Mouse (Mus musculus): ENCODE results near the gene Cdh13. TPM values are rescaled to one million over a fixed set of nuclear protein-coding genes. Genes with fewer than 3 reads are reported as not detected.

The Cdh13 gene
- total and polyA plus RNA-seq, 3 experiments, result 162 to 172 (median 163) TPM

GRCm38 (mm10) chr8:119034037-119034436 lies 750.5 kb downstream of the Cdh13 start:
- intact Hi-C loops (cut with DNase I), result no loop called here
- TF ChIP-seq CTCF (IDR thresholded peaks at IDR 0.05) (no peak), EP300 (IDR thresholded peaks at IDR 0.05; ENCODE audit: insufficient read depth, low read depth, low read length) (no peak), POLR2A (IDR thresholded peaks at IDR 0.05; ENCODE audit: insufficient read depth, low read depth, low read length) (no peak)
- Histone ChIP-seq H3K27ac (no peak overlapping the region), H3K4me3 (no peak overlapping the region), H3K36me3 (ENCODE audit: control insufficient read depth, insufficient read depth, low read length) (no peaks in the 10 kb centered on the region), H3K79me2 (replicated peaks; ENCODE audit: control insufficient read depth, insufficient read depth, low read length) (no peaks in the 10 kb centered on the region), H3K4me1 (ENCODE audit: control insufficient read depth, insufficient read depth, low read length) (no peaks in the 10 kb centered on the region), H3K9ac (ENCODE audit: low read depth, low read length) (no peak overlapping the region), H3K27me3 (ENCODE audit: control insufficient read depth, insufficient read depth, low read length) (no peaks in the 10 kb centered on the region)
- 80% methylated on average over 3 of the region's 3 CpGs for WGBS
- no peak for DNase-seq

- no peaks in the 10 kb centered on the region for H3K79me2 ChIP-seq (replicated peaks; ENCODE audit: control insufficient read depth, insufficient read depth, low read length)
- no peak for DNase-seq
- no peak overlapping the region for H3K4me3 ChIP-seq
- no peaks in the 10 kb centered on the region for H3K36me3 ChIP-seq (ENCODE audit: control insufficient read depth, insufficient read depth, low read length)
- whole genome bisulfite sequencing, result 67% methylated on average over 7 of the region's 7 CpGs
- no peaks in the 10 kb centered on the region for H3K4me1 ChIP-seq (ENCODE audit: control insufficient read depth, insufficient read depth, low read length)
- TF ChIP-seq EP300 (IDR thresholded peaks at IDR 0.05; ENCODE audit: insufficient read depth, low read depth, low read length), result no peak
- TF ChIP-seq POLR2A (IDR thresholded peaks at IDR 0.05; ENCODE audit: insufficient read depth, low read depth, low read length), result no peak
- no peak for TF ChIP-seq CTCF (IDR thresholded peaks at IDR 0.05)
- intact Hi-C loops (cut with DNase I), result no loop called here
- no peak overlapping the region for H3K9ac ChIP-seq (ENCODE audit: low read depth, low read length)
- H3K27me3 ChIP-seq (ENCODE audit: control insufficient read depth, insufficient read depth, low read length), result no peaks in the 10 kb centered on the region
- H3K27ac ChIP-seq, result no peak overlapping the region
These were observed 751.6 kb downstream of the Cdh13 start for GRCm38 (mm10) chr8:119035126-119035525.

DNA sequence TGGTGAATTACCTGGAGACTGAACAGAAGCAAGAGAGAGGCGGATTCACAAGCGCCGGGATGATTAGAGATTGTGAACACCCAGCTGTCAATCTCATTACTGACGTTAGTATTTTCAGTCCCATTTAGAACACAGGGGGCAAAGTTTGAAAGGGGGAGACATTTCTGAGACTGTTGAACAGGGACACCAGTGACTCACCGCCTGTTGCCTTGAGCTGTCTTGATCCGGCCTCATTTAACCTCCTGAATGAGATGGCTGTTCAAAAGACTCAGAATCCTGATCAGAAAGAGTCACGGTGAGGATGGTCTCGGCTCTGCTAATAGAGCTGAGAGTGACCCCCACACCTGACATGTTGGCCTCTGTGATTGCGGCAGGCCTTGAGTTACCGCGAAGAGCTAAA lies 754.0 kb downstream of the Cdh13 start:
- no peaks in the 10 kb centered on the region for H3K36me3 ChIP-seq (ENCODE audit: control insufficient read depth, insufficient read depth, low read length)
- no peaks in the 10 kb centered on the region for H3K27me3 ChIP-seq (ENCODE audit: control insufficient read depth, insufficient read depth, low read length)
- no peak overlapping the region for H3K9ac ChIP-seq (ENCODE audit: low read depth, low read length)
- H3K4me1 ChIP-seq (ENCODE audit: control insufficient read depth, insufficient read depth, low read length), result no peaks in the 10 kb centered on the region
- TF ChIP-seq CTCF (IDR thresholded peaks at IDR 0.05), result no peak
- no peak for TF ChIP-seq POLR2A (IDR thresholded peaks at IDR 0.05; ENCODE audit: insufficient read depth, low read depth, low read length)
- no peak for TF ChIP-seq EP300 (IDR thresholded peaks at IDR 0.05; ENCODE audit: insufficient read depth, low read depth, low read length)
- H3K79me2 ChIP-seq (replicated peaks; ENCODE audit: control insufficient read depth, insufficient read depth, low read length), result no peaks in the 10 kb centered on the region
- H3K4me3 ChIP-seq, result no peak overlapping the region
- WGBS, result 93% methylated on average over 11 of the region's 11 CpGs
- intact Hi-C loops (cut with DNase I), result no loop called here
- no peak overlapping the region for H3K27ac ChIP-seq
- DNase-seq, result no peak

DNA sequence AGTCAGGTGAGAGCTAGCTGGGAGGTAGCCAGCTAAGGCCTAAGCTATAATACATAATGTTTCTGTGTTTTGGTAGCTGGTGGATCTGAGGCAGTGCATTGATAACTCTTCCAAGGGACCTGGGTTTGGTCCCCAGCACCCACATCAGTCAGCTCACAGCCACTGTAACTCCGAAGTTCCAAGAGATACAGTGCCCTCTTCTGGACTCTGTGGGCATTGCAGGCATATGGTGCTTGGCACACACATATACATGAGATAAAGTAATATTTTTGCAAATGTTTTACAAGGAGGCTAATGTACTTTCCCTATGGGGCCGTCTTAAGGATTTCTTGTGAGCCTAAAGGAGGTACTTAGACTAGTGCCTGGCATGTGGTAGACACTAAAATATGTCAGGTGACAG lies 755.8 kb downstream of the Cdh13 start:
- no peaks in the 10 kb centered on the region for H3K4me1 ChIP-seq (ENCODE audit: control insufficient read depth, insufficient read depth, low read length)
- intact Hi-C loops (cut with DNase I), result no loop called here
- H3K36me3 ChIP-seq (ENCODE audit: control insufficient read depth, insufficient read depth, low read length), result no peaks in the 10 kb centered on the region
- WGBS, result 84% methylated on average over 2 of the region's 2 CpGs
- H3K4me3 ChIP-seq, result no peak overlapping the region
- H3K9ac ChIP-seq (ENCODE audit: low read depth, low read length), result no peak overlapping the region
- no peaks in the 10 kb centered on the region for H3K79me2 ChIP-seq (replicated peaks; ENCODE audit: control insufficient read depth, insufficient read depth, low read length)
- TF ChIP-seq POLR2A (IDR thresholded peaks at IDR 0.05; ENCODE audit: insufficient read depth, low read depth, low read length), result no peak
- TF ChIP-seq CTCF (IDR thresholded peaks at IDR 0.05), result peak; percentile 40
- no peak for TF ChIP-seq EP300 (IDR thresholded peaks at IDR 0.05; ENCODE audit: insufficient read depth, low read depth, low read length)
- no peak for DNase-seq
- no peak overlapping the region for H3K27ac ChIP-seq
- H3K27me3 ChIP-seq (ENCODE audit: control insufficient read depth, insufficient read depth, low read length), result no peaks in the 10 kb centered on the region

- H3K4me1 ChIP-seq (ENCODE audit: control insufficient read depth, insufficient read depth, low read length), result no peaks in the 10 kb centered on the region
- no peaks in the 10 kb centered on the region for H3K79me2 ChIP-seq (replicated peaks; ENCODE audit: control insufficient read depth, insufficient read depth, low read length)
- no peaks in the 10 kb centered on the region for H3K27me3 ChIP-seq (ENCODE audit: control insufficient read depth, insufficient read depth, low read length)
- no peak for DNase-seq
- no peak overlapping the region for H3K4me3 ChIP-seq
- H3K9ac ChIP-seq (ENCODE audit: low read depth, low read length), result no peak overlapping the region
- no peak overlapping the region for H3K27ac ChIP-seq
- TF ChIP-seq EP300 (IDR thresholded peaks at IDR 0.05; ENCODE audit: insufficient read depth, low read depth, low read length), result no peak
- TF ChIP-seq POLR2A (IDR thresholded peaks at IDR 0.05; ENCODE audit: insufficient read depth, low read depth, low read length), result no peak
- TF ChIP-seq CTCF (IDR thresholded peaks at IDR 0.05), result no peak
- WGBS, result 63% methylated on average over 5 of the region's 5 CpGs
- intact Hi-C loops (cut with DNase I), result no loop called here
- no peaks in the 10 kb centered on the region for H3K36me3 ChIP-seq (ENCODE audit: control insufficient read depth, insufficient read depth, low read length)
These were observed 774.3 kb downstream of the Cdh13 start for GRCm38 (mm10) chr8:119057876-119058275.

DNA sequence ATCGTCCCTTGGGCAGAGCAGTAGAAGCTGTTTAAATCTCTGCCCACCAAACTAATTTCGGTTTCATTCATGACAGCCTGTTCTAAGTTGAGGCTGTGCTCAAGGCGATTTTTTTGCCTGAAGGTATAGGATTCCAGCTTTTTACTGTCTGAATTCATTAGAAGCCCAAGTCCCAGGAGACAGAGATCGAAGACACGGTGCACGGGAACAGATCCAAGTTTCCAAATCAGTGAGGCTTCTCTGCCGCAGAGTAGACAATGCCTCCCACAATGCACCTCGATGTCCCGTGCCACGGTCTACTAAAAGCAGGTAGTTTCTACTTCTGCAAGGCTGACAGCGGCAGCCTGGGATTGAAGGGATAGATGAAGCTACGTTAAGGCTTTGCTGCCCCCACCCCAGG lies 778.1 kb downstream of the Cdh13 start:
- Histone ChIP-seq H3K27me3 (ENCODE audit: control insufficient read depth, insufficient read depth, low read length) (no peaks in the 10 kb centered on the region), H3K36me3 (ENCODE audit: control insufficient read depth, insufficient read depth, low read length) (no peaks in the 10 kb centered on the region), H3K27ac (no peak overlapping the region), H3K4me3 (no peak overlapping the region), H3K79me2 (replicated peaks; ENCODE audit: control insufficient read depth, insufficient read depth, low read length) (no peaks in the 10 kb centered on the region), H3K9ac (ENCODE audit: low read depth, low read length) (no peak overlapping the region), H3K4me1 (ENCODE audit: control insufficient read depth, insufficient read depth, low read length) (no peaks in the 10 kb centered on the region)
- TF ChIP-seq POLR2A (IDR thresholded peaks at IDR 0.05; ENCODE audit: insufficient read depth, low read depth, low read length) (no peak), CTCF (IDR thresholded peaks at IDR 0.05) (no peak), EP300 (IDR thresholded peaks at IDR 0.05; ENCODE audit: insufficient read depth, low read depth, low read length) (no peak)
- intact Hi-C loops (cut with DNase I), result loop anchor here (5.0 to 10.0 kb wide), 3 partner anchors 209 to 1437 kb away; partner anchors contain the start of gene Cdh13
- 70% methylated on average over 12 of the region's 12 CpGs for whole genome bisulfite sequencing
- DNase-seq, result no peak

Data from heart, adult 2 months (tissue).